Mouse (Mus musculus): ENCODE measurements around the gene Zc3h7b.
"Not testable (repeated sequence)": the region's sequence is repeated elsewhere in the genome, so short reads cannot be mapped to it uniquely, and the experiment has no call there.

The Zc3h7b gene

GRCm38 (mm10) chr15:81744992-81745600 lies at the start of gene Zc3h7b, which contains the start of gene Rangap1:
Gene Zc3h7b, plus strand, starts transcription at chr15:81745057.
Gene Rangap1, minus strand, starts transcription at chr15:81745530.
- DNase-seq = peak; percentile 98

GRCm38 (mm10) chr15:81697175-81697574 lies 47.7 kb upstream of the Zc3h7b start, which contains the start of gene Chadl:
Gene Chadl, minus strand, starts transcription at chr15:81697287.
- peak; percentile 92 for DNase-seq

- peak; percentile 88 for DNase-seq
Observed at GRCm38 (mm10) chr15:81697847-81698246, 47.0 kb upstream of the Zc3h7b start.

GRCm38 (mm10) chr15:81698532-81698931 lies 46.3 kb upstream of the Zc3h7b start:
- no peak for DNase-seq

- no peak for DNase-seq
Observed at GRCm38 (mm10) chr15:81700161-81700560, 44.7 kb upstream of the Zc3h7b start.

- no peak for DNase-seq
Observed at GRCm38 (mm10) chr15:81700601-81701000, 44.3 kb upstream of the Zc3h7b start.

GRCm38 (mm10) chr15:81701350-81701749 lies 43.5 kb upstream of the Zc3h7b start:
- DNase-seq = not testable (repeated sequence)

GRCm38 (mm10) chr15:81702306-81703093 lies 42.4 kb upstream of the Zc3h7b start:
- no peak for DNase-seq

- DNase-seq = no peak
Observed at GRCm38 (mm10) chr15:81703094-81703489, 41.8 kb upstream of the Zc3h7b start.

GRCm38 (mm10) chr15:81708991-81709390 lies 35.9 kb upstream of the Zc3h7b start:
- DNase-seq = no peak

- DNase-seq = no peak
Observed at GRCm38 (mm10) chr15:81709686-81710085, 35.2 kb upstream of the Zc3h7b start.

GRCm38 (mm10) chr15:81710801-81711200 lies 34.1 kb upstream of the Zc3h7b start:
- peak; percentile 76 for DNase-seq

GRCm38 (mm10) chr15:81713742-81714141 lies 31.1 kb upstream of the Zc3h7b start:
- DNase-seq = peak; percentile 65

GRCm38 (mm10) chr15:81718336-81719138 lies 26.3 kb upstream of the Zc3h7b start:
- peak; percentile 86 for DNase-seq

- DNase-seq = peak; percentile 84
Observed at GRCm38 (mm10) chr15:81719139-81719531, 25.7 kb upstream of the Zc3h7b start.

- no peak for DNase-seq
Observed at GRCm38 (mm10) chr15:81722361-81722760, 22.5 kb upstream of the Zc3h7b start.

GRCm38 (mm10) chr15:81723653-81724052 lies 21.2 kb upstream of the Zc3h7b start:
- DNase-seq = no peak

- peak; percentile 91 for DNase-seq
Observed at GRCm38 (mm10) chr15:81725965-81726364, 18.9 kb upstream of the Zc3h7b start.

GRCm38 (mm10) chr15:81729241-81729791 lies 15.5 kb upstream of the Zc3h7b start:
- no peak for DNase-seq

GRCm38 (mm10) chr15:81729792-81730635 lies 14.8 kb upstream of the Zc3h7b start:
- DNase-seq = peak; percentile 100

GRCm38 (mm10) chr15:81735075-81735474 lies 9.8 kb upstream of the Zc3h7b start:
- DNase-seq = no peak

GRCm38 (mm10) chr15:81739296-81739695 lies 5.6 kb upstream of the Zc3h7b start:
- no peak for DNase-seq
